Mouse (Mus musculus) lung, postnatal 0 days (tissue): ENCODE data around the gene Itgb6. TPM values are rescaled to one million over a fixed set of nuclear protein-coding genes. Genes with fewer than 3 reads are reported as not detected.

Experiments used
- ATAC-seq: fragments of 200-750 bp; cut with Nextera tagmentation; 2 replicates; pipeline ENCODE4 v1.8.0; 2017; ENCODE audit warnings: moderate library complexity
- DNase-seq: peaks from one replicate; pipeline ENCODE4 v3.0.0-alpha.2; 2016; ENCODE audit warnings: low spot score
- H3K27ac ChIP-seq: fragments of 300-500 bp; sonication (generic); 2 replicates; pipeline ENCODE4 v1.5.1; 2014; ENCODE audit warnings: antibody characterized with exemption, mild to moderate bottlenecking, low read length, mixed read lengths
- H3K27me3 ChIP-seq: fragments of 300-500 bp; sonication (generic); replicated peaks from 2 replicates; pipeline ENCODE4 v1.6.1; 2014; ENCODE audit warnings: low read length, mixed read lengths; ENCODE audit not compliant: insufficient read depth
- H3K36me3 ChIP-seq: fragments of 300-500 bp; sonication (generic); 2 replicates; pipeline ENCODE4 v1.6.1; 2014; ENCODE audit warnings: low read length, mixed read lengths; ENCODE audit not compliant: insufficient read depth
- H3K4me1 ChIP-seq: fragments of 300-500 bp; sonication (generic); 2 replicates; pipeline ENCODE4 v1.6.1; 2014; ENCODE audit warnings: antibody characterized with exemption, low read depth, low read length, mixed read lengths; ENCODE audit not compliant: insufficient read depth
- H3K4me2 ChIP-seq: fragments of 300-500 bp; sonication (generic); replicated peaks from 2 replicates; pipeline ENCODE4 v1.6.1; 2014; ENCODE audit warnings: low read depth, mild to moderate bottlenecking, low read length, moderate library complexity, mixed read lengths
- H3K4me3 ChIP-seq: fragments of 300-500 bp; sonication (generic); 2 replicates; pipeline ENCODE4 v1.5.1; 2014; ENCODE audit warnings: low read depth, low read length
- H3K9ac ChIP-seq: fragments of 300-500 bp; sonication (generic); replicated peaks from 2 replicates; pipeline ENCODE4 v1.6.1; 2014; ENCODE audit warnings: low read depth, mild to moderate bottlenecking
- H3K9me3 ChIP-seq: fragments of 300-500 bp; sonication (generic); 2 replicates; pipeline ENCODE4 v1.6.1; 2016; ENCODE audit warnings: low read length, mixed read lengths
- CTCF ChIP-seq: IDR thresholded peaks from 2 replicates; pipeline ENCODE4 v1.5.1; 2016; ENCODE audit warnings: antibody characterized with exemption, mild to moderate bottlenecking
- EP300 ChIP-seq: IDR thresholded peaks from 2 replicates; pipeline ENCODE4 v1.6.1; 2016; ENCODE audit warnings: antibody characterized with exemption, mild to moderate bottlenecking, control low read depth
- WGBS: fragments of 180-500 bp; shearing (Covaris S2); extraction: QIAGEN DNeasy Blood & Tissue Kit; methylation state at CpG from one replicate; pipeline ENCODE4 v1.1.7; 2014; 5-methylcytosine and 5-hydroxymethylcytosine counted together
- polyA plus RNA-seq: library from polyadenylated mRNA; unstranded; fragments of >200 nt; fragmentation: Nextera tagmentation; extraction: Ambion mirVana; gene quantifications from 2 replicates; pipeline ENCODE4 v1.2.1, GENCODE M21; 2015

Gene Itgb6
- polyA plus RNA-seq, 1 experiment from 2014 or later = 19.2 TPM

- no peaks in the 10 kb centered on the region for H3K9me3 ChIP-seq
- H3K4me3 ChIP-seq = no peak overlapping the region
- H3K27me3 ChIP-seq = no peaks in the 10 kb centered on the region
- DNase-seq = no peak
- H3K27ac ChIP-seq = no peak overlapping the region
- no peaks in the 10 kb centered on the region; the same call in 1 of the 2 replicates for H3K4me1 ChIP-seq
- H3K4me2 ChIP-seq = no peak overlapping the region
- 74% methylated on average over 13 of the region's 13 CpGs for WGBS
- H3K36me3 ChIP-seq = no peaks in the 10 kb centered on the region
- no peak for ATAC-seq
- TF ChIP-seq EP300 (no peak), CTCF (no peak)
- no peak overlapping the region for H3K9ac ChIP-seq
Measured at GRCm38 (mm10) chr2:60715771-60716170, 6.7 kb downstream of the Itgb6 start.

GRCm38 (mm10) chr2:60714971-60715502, 7.4 kb downstream of the Itgb6 start:
- TF ChIP-seq CTCF = no peak

GRCm38 (mm10) chr2:60714475-60714874, 8.0 kb downstream of the Itgb6 start:
- H3K27ac ChIP-seq = no peak overlapping the region
- TF ChIP-seq CTCF (no peak), EP300 (no peak)
- 43% methylated on average over 7 of the region's 7 CpGs for WGBS
- DNase-seq (no peak), ATAC-seq (no peak)
- no peaks in the 10 kb centered on the region for H3K36me3 ChIP-seq
- H3K4me3 ChIP-seq = no peak overlapping the region
- no peaks in the 10 kb centered on the region for H3K4me1 ChIP-seq
- no peak overlapping the region for H3K4me2 ChIP-seq
- H3K27me3 ChIP-seq = no peaks in the 10 kb centered on the region
- H3K9me3 ChIP-seq = no peaks in the 10 kb centered on the region
- no peak overlapping the region for H3K9ac ChIP-seq

More at GRCm38 (mm10) chr2:60714971-60715502, 7.4 kb downstream of the Itgb6 start:
- WGBS = 49% methylated on average over 8 of the region's 8 CpGs
- Histone ChIP-seq H3K4me2 (no peak overlapping the region), H3K27me3 (no peaks in the 10 kb centered on the region), H3K9ac (no peak overlapping the region), H3K4me1 (no peaks in the 10 kb centered on the region; the same call in 1 of the 2 replicates), H3K4me3 (no peak overlapping the region), H3K9me3 (no peaks in the 10 kb centered on the region), H3K27ac (no peak overlapping the region), H3K36me3 (no peaks in the 10 kb centered on the region)
- ATAC-seq (no peak), DNase-seq (no peak)

- Histone ChIP-seq H3K36me3 (no peaks in the 10 kb centered on the region), H3K4me2 (no peak overlapping the region), H3K4me3 (no peak overlapping the region), H3K9ac (no peak overlapping the region), H3K9me3 (no peaks in the 10 kb centered on the region), H3K4me1 (no peaks in the 10 kb centered on the region), H3K27me3 (no peaks in the 10 kb centered on the region), H3K27ac (no peak overlapping the region)
- 43% methylated on average over 8 of the region's 8 CpGs for WGBS
- DNase-seq (no peak), ATAC-seq (no peak)
- TF ChIP-seq EP300 (no peak), CTCF (no peak)
Measured at GRCm38 (mm10) chr2:60713857-60714256, 8.6 kb downstream of the Itgb6 start.

- no peak for DNase-seq
- H3K27ac ChIP-seq = no peak overlapping the region
Measured at GRCm38 (mm10) chr2:60712891-60713290, 9.6 kb downstream of the Itgb6 start.

GRCm38 (mm10) chr2:60712483-60712882, 10.0 kb downstream of the Itgb6 start:
- 61% methylated on average over 6 of the region's 6 CpGs for WGBS
- Histone ChIP-seq H3K4me3 (no peak overlapping the region), H3K9me3 (no peaks in the 10 kb centered on the region), H3K27ac (no peak overlapping the region), H3K4me2 (no peak overlapping the region), H3K9ac (no peak overlapping the region), H3K4me1 (no peaks in the 10 kb centered on the region), H3K27me3 (no peaks in the 10 kb centered on the region), H3K36me3 (no peaks in the 10 kb centered on the region)
- DNase-seq (no peak), ATAC-seq (no peak)
- TF ChIP-seq EP300 (no peak), CTCF (no peak)

More at GRCm38 (mm10) chr2:60712891-60713290, 9.6 kb downstream of the Itgb6 start:
- WGBS = 60% methylated on average over 5 of the region's 5 CpGs
- H3K9ac ChIP-seq = no peak overlapping the region
- no peaks in the 10 kb centered on the region for H3K27me3 ChIP-seq
- ATAC-seq = no peak
- no peak for TF ChIP-seq EP300
- TF ChIP-seq CTCF = no peak
- H3K4me1 ChIP-seq = no peaks in the 10 kb centered on the region
- no peak overlapping the region for H3K4me2 ChIP-seq
- H3K9me3 ChIP-seq = no peaks in the 10 kb centered on the region
- H3K4me3 ChIP-seq = no peak overlapping the region
- no peaks in the 10 kb centered on the region for H3K36me3 ChIP-seq
